ENCODE assay signal across 9 mouse cellular contexts in genomic region chr7:141215880-141216733, GRCm38 (mm10). TPM values are rescaled to one million over a fixed set of nuclear protein-coding genes. Genes with fewer than 3 reads are reported as not detected.
DNase-seq lines count a peak whose midpoint lies in the region; ATAC-seq and TF ChIP-seq lines count a peak whose summit lies in the region.
"Had no signal": no experiment of that assay in that cellular context is flagged by ENCODE, and none has a peak within 500 bp of the region (broad histone marks: within the 10 kb centered on the region; RNA-seq: fewer than 3 reads in every experiment).

No protein-coding gene starts in this region.

- H3K4me2 ChIP-seq in heart, embryonic 16.5 days (ENCODE audit: low read depth, low read length), result peak overlapping the region; percentile 98

- H3K36me3 ChIP-seq in heart, embryonic 16.5 days (ENCODE audit: control insufficient read depth, insufficient read depth), result no peaks in the 10 kb centered on the region; the same call in 1 of the 2 replicates

- H3K27ac ChIP-seq in heart, embryonic 16.5 days (ENCODE audit: low read length), result peak overlapping the region; percentile 80

- TF ChIP-seq POLR2A in brain, embryonic 14.5 days (IDR thresholded peaks at IDR 0.05; ENCODE audit: borderline replicate concordance, extremely low read depth, insufficient read depth, insufficient read length, poor library complexity, severe bottlenecking), result 0 out of 2 replicates have a peak, but pooled peaks have one; percentile 7

- peak overlapping the region; percentile 79 for H3K9ac ChIP-seq in heart, embryonic 16.5 days (ENCODE audit: low read length)

- DNase-seq in thymus, postnatal 10 days (ENCODE audit: low spot score in 2 of 2), result peak; percentile 39 to 55
- DNase-seq in thymus, postnatal 0 days (ENCODE audit: low spot score), result no peak
- DNase-seq in brain, embryonic 14.5 days (ENCODE audit: low read depth), result no peak
- peak; percentile 80 to 90 for DNase-seq in kidney, postnatal 4 days
- DNase-seq in right cerebral cortex, adult 2 months (ENCODE audit: low spot score in 2 of 2), result no peak
- no peak for DNase-seq in layer of hippocampus, adult 9-11 months

- 1% methylated on average over 42 of the region's 42 CpGs for WGBS in heart, embryonic 16.5 days

- no peak for TF ChIP-seq CTCF in brain, embryonic 14.5 days (IDR thresholded peaks at IDR 0.05; ENCODE audit: borderline replicate concordance, extremely low read depth, insufficient read depth, insufficient read length)

- peak overlapping the region; percentile 79 for H3K4me3 ChIP-seq in heart, embryonic 16.5 days (ENCODE audit: low read length)

- no peaks in the 10 kb centered on the region for H3K9me3 ChIP-seq in heart, embryonic 16.5 days (replicated peaks; ENCODE audit: control insufficient read depth, low read length)

- peaks cover 25% of the 10 kb centered on the region for H3K4me1 ChIP-seq in heart, embryonic 16.5 days (ENCODE audit: control insufficient read depth, insufficient read depth, low read length)

- ATAC-seq in heart, embryonic 16.5 days (replicated peaks; ENCODE audit: extremely low read depth, insufficient read depth, low FRiP score), result peak; percentile 64
- ATAC-seq in megakaryocyte progenitor cell, adult 5-6 weeks (replicated peaks; ENCODE audit: poor library complexity), result peak; percentile 34

- H3K27me3 ChIP-seq in heart, embryonic 16.5 days (ENCODE audit: control insufficient read depth, insufficient read depth, low read length), result no peaks in the 10 kb centered on the region

RNA-seq across cellular contexts. Expression of gene Rassf7, which starts 0.4 kb away (rescaled TPM):
- 19.7 and 20.6 TPM in 2 replicates for polyA plus RNA-seq in thymus, postnatal 0 days (2015; fragmentation: Nextera tagmentation; extraction: Ambion mirVana)
- 25.0 and 39.3 TPM in 2 replicates for polyA plus RNA-seq in brain, embryonic 14.5 days (2012; rRNA removed)
- 16.1 and 17.2 TPM in 2 replicates for polyA plus RNA-seq in heart, embryonic 16.5 days (2015; fragmentation: Nextera tagmentation; extraction: Ambion mirVana)
- 3.2 and 4.3 TPM in 2 replicates for total RNA-seq in megakaryocyte progenitor cell, adult 5-6 weeks (2015)
- total RNA-seq in megakaryocyte progenitor cell, adult 5-6 weeks (2017), result 2.2 and 6.6 TPM in 2 replicates

RNA-seq across cellular contexts. Expression of gene Lmntd2, which starts 2.2 kb away (rescaled TPM):
- 1.1 and 1.8 TPM in 2 replicates for polyA plus RNA-seq in thymus, postnatal 0 days (2015; fragmentation: Nextera tagmentation; extraction: Ambion mirVana)
- polyA plus RNA-seq in brain, embryonic 14.5 days (2012; rRNA removed), result 3.1 and 4.9 TPM in 2 replicates
- polyA plus RNA-seq in heart, embryonic 16.5 days (2015; fragmentation: Nextera tagmentation; extraction: Ambion mirVana), result 0.54 and 0.76 TPM in 2 replicates
- total RNA-seq in megakaryocyte progenitor cell, adult 5-6 weeks (2015), result 0.20 and 0.89 TPM in 2 replicates
- 0.10 TPM in 1 of 2 replicates, not detected in the other for total RNA-seq in megakaryocyte progenitor cell, adult 5-6 weeks (2017)
- total RNA-seq: left cerebral cortex, postnatal 10 days had no signal

RNA-seq across cellular contexts. Expression of gene Phrf1, which starts 12.5 kb away (rescaled TPM):
- polyA plus RNA-seq in thymus, postnatal 0 days (2015; fragmentation: Nextera tagmentation; extraction: Ambion mirVana), result 63.0 and 67.4 TPM in 2 replicates
- 19.9 and 47.1 TPM in 2 replicates for polyA plus RNA-seq in brain, embryonic 14.5 days (2012; rRNA removed)
- polyA plus RNA-seq in heart, embryonic 16.5 days (2015; fragmentation: Nextera tagmentation; extraction: Ambion mirVana), result 43.5 and 50.7 TPM in 2 replicates
- total RNA-seq in megakaryocyte progenitor cell, adult 5-6 weeks (2015), result 51.0 and 53.0 TPM in 2 replicates
- total RNA-seq in megakaryocyte progenitor cell, adult 5-6 weeks (2017), result 60.4 and 62.2 TPM in 2 replicates

RNA-seq across cellular contexts. Expression of gene Lrrc56, which starts 22.1 kb away (rescaled TPM):
- polyA plus RNA-seq in thymus, postnatal 0 days (2015; fragmentation: Nextera tagmentation; extraction: Ambion mirVana), result 2.5 and 2.9 TPM in 2 replicates
- polyA plus RNA-seq in brain, embryonic 14.5 days (2012; rRNA removed), result 19.8 and 22.8 TPM in 2 replicates
- polyA plus RNA-seq in heart, embryonic 16.5 days (2015; fragmentation: Nextera tagmentation; extraction: Ambion mirVana), result 3.0 and 4.1 TPM in 2 replicates
- 0.39 and 0.84 TPM in 2 replicates for total RNA-seq in megakaryocyte progenitor cell, adult 5-6 weeks (2015)
- 0.50 and 3.4 TPM in 2 replicates for total RNA-seq in megakaryocyte progenitor cell, adult 5-6 weeks (2017)

RNA-seq across cellular contexts. Expression of gene Hras, which starts 22.3 kb away (rescaled TPM):
- polyA plus RNA-seq in thymus, postnatal 0 days (2015; fragmentation: Nextera tagmentation; extraction: Ambion mirVana), result 58.8 and 66.5 TPM in 2 replicates
- 150 and 154 TPM in 2 replicates for polyA plus RNA-seq in brain, embryonic 14.5 days (2012; rRNA removed)
- polyA plus RNA-seq in heart, embryonic 16.5 days (2015; fragmentation: Nextera tagmentation; extraction: Ambion mirVana), result 59.5 and 92.1 TPM in 2 replicates
- 30.5 and 40.6 TPM in 2 replicates for total RNA-seq in megakaryocyte progenitor cell, adult 5-6 weeks (2015)
- 19.9 and 23.7 TPM in 2 replicates for total RNA-seq in megakaryocyte progenitor cell, adult 5-6 weeks (2017)

Comparison
In these comparisons a context has a peak if more than half of its experiments do, and no peak if none do; other contexts are left out.
1. DNase-seq: peak in thymus, postnatal 10 days (2 of 2) and kidney, postnatal 4 days (2 of 2); none in thymus, postnatal 0 days (single experiment), brain, embryonic 14.5 days (single experiment), right cerebral cortex, adult 2 months (0 of 2) and layer of hippocampus, adult 9-11 months (single experiment).